Mouse (Mus musculus) liver, embryonic 14.5 days (tissue): ENCODE measurements around the gene Nphp4.

Experiments used
- CTCF ChIP-seq: IDR thresholded peaks from 2 replicates; pipeline ENCODE4 v1.5.1; 2016; ENCODE audit warnings: antibody characterized with exemption, low read depth, control low read depth
- EP300 ChIP-seq: IDR thresholded peaks from 2 replicates; pipeline ENCODE4 v1.6.1; 2016; ENCODE audit warnings: antibody characterized with exemption, low read depth

- TF ChIP-seq CTCF: no peak
- no peak for TF ChIP-seq EP300
Observed at GRCm38 (mm10) chr4:152609196-152609595, 132.7 kb downstream of the Nphp4 start.
